Mouse (Mus musculus) brain, embryonic 18.5 days (tissue): ENCODE measurements around the gene Zfy1.
"Not testable (repeated sequence)": the region's sequence is repeated elsewhere in the genome, so short reads cannot be mapped to it uniquely, and the experiment has no call there.

ENCODE experiments used
- DNase-seq: peaks from one replicate; pipeline ENCODE4 v3.0.0-alpha.2; 2012; ENCODE audit warnings: low read depth, low spot score

Gene Zfy1

GRCm38 (mm10) chrY:797309-797708 is at the start of gene Zfy1:
TSS of gene Zfy1 (minus strand) at chrY:797409.
- DNase-seq: not testable (repeated sequence)

- DNase-seq: no peak
These were observed 21.2 kb upstream of the Zfy1 start, which contains the start of gene Uba1y for GRCm38 (mm10) chrY:818396-818795. TSS of gene Uba1y (plus strand) at chrY:818649.

- no peak for DNase-seq
These were observed 11.9 kb upstream of the Zfy1 start for GRCm38 (mm10) chrY:808991-809661.
